Mouse (Mus musculus) spleen, adult 2 months (tissue): Measurements from ENCODE around the gene N4bp2l2.

Source experiments
- CTCF ChIP-seq: fragments of 200-500 bp; IDR thresholded peaks from 2 replicates; pipeline ENCODE4 v1.5.1; 2011; ENCODE audit warnings: mild to moderate bottlenecking, inconsistent platforms; ENCODE audit not compliant: insufficient read depth, insufficient read length, insufficient replicate concordance; ENCODE audit errors: extremely low read depth
- POLR2A ChIP-seq: fragments of 200-500 bp; IDR thresholded peaks from 2 replicates; pipeline ENCODE4 v1.6.1; 2011; ENCODE audit warnings: low read depth, low read length, inconsistent platforms

GRCm38 (mm10) chr5:150693277-150693676, 27.3 kb upstream of the N4bp2l2 start:
- TF ChIP-seq POLR2A, result no peak
- TF ChIP-seq CTCF, result no peak
